Mouse (Mus musculus) lung, adult 10 weeks (tissue): Measurements from ENCODE around the gene Asxl1. TPM values are rescaled to one million over a fixed set of nuclear protein-coding genes. Genes with fewer than 3 reads are reported as not detected.

Experiments
- polyA plus RNA-seq: library from polyadenylated mRNA; stranded (reverse); fragments of 350-450 nt; fragmentation: Illumina TruSeq; extraction: RNeasy Lipid Tissue Mini Kit (QIAGEN cat#74804); gene quantifications from one replicate; pipeline ENCODE4 v1.2.3, GENCODE M21; 2014; ENCODE audit warnings: low read depth, low replicate concordance; ENCODE audit not compliant: insufficient read depth

Asxl1 gene
- polyA plus RNA-seq: 7.9 TPM

GRCm38 (mm10) chr2:153345454-153346220, at the start of gene Asxl1:
Gene Asxl1 (plus strand): TSS chr2:153345829.

Other genes starting within 250 kb of the Asxl1 start
- gene Hck, start 237.4 kb upstream of the Asxl1 start, polyA plus RNA-seq: 34.3 TPM
- 20.0 TPM for gene Tm9sf4, start 184.5 kb upstream of the Asxl1 start, polyA plus RNA-seq
- 3.5 TPM for gene Tspyl3, start 120.4 kb upstream of the Asxl1 start, polyA plus RNA-seq
- gene Plagl2, start 104.4 kb upstream of the Asxl1 start, polyA plus RNA-seq: 4.8 TPM
- gene Pofut1, start 104.3 kb upstream of the Asxl1 start, polyA plus RNA-seq: 9.7 TPM
- 7.7 TPM for gene Kif3b, start 54.4 kb upstream of the Asxl1 start, polyA plus RNA-seq
- not detected for gene 4930404H24Rik, start 147.0 kb downstream of the Asxl1 start, polyA plus RNA-seq
- 4.1 TPM for gene Nol4l, start 184.1 kb downstream of the Asxl1 start, polyA plus RNA-seq